Comparison of ENCODE assay signal across 8 mouse cellular contexts in genomic region chr11:98786359-98787214, GRCm38 (mm10). TPM values are rescaled to one million over a fixed set of nuclear protein-coding genes. Genes with fewer than 3 reads are reported as not detected.
A peak's percentile ranks its signal among the peaks of the same experiment; 100 is the strongest.
DNase-seq lines count a peak whose midpoint lies in the region; ATAC-seq lines count a peak whose summit lies in the region.

No protein-coding gene starts in this region.

- no peaks in the 10 kb centered on the region for H3K9me3 ChIP-seq in hindbrain, embryonic 13.5 days

- H3K4me2 ChIP-seq in hindbrain, embryonic 13.5 days, result peak overlapping the region; percentile 34

- no peaks in the 10 kb centered on the region for H3K36me3 ChIP-seq in hindbrain, embryonic 13.5 days

- ATAC-seq in hindbrain, embryonic 13.5 days (ENCODE audit: low FRiP score), result peak; percentile 66

- H3K4me3 ChIP-seq in hindbrain, embryonic 13.5 days, result peak overlapping the region; percentile 8; the same call in 1 of the 2 replicates

- WGBS in hindbrain, embryonic 13.5 days, result 3% methylated on average over 15 of the region's 15 CpGs

- peak overlapping the region; percentile 60 for H3K9ac ChIP-seq in hindbrain, embryonic 13.5 days

- H3K27me3 ChIP-seq in hindbrain, embryonic 13.5 days, result no peaks in the 10 kb centered on the region

- H3K4me1 ChIP-seq in hindbrain, embryonic 13.5 days (replicated peaks), result peaks cover 69% of the 10 kb centered on the region

- peak; percentile 97 for DNase-seq in R1 (ENCODE audit: low read depth, low spot score)
- DNase-seq in cerebellum, postnatal 10 days, result peak; percentile 96 to 98
- DNase-seq in frontal cortex, postnatal 14 days (ENCODE audit: low spot score in 2 of 2), result peak; percentile 95 to 96
- peak; percentile 88 to 94 for DNase-seq in layer of hippocampus, postnatal 25 days (ENCODE audit: extremely low spot score in 1 of 2, low spot score in 1 of 2)
- peak; percentile 98 for DNase-seq in lung, postnatal 14 days
- DNase-seq in retina, embryonic 14.5 days (ENCODE audit: low spot score), result peak; percentile 96
- peak; percentile 92 for DNase-seq in thymus, postnatal 4 days

- peak overlapping the region; percentile 83 for H3K27ac ChIP-seq in hindbrain, embryonic 13.5 days

RNA-seq across cellular contexts. Expression of gene Msl1, which starts 8.7 kb away (rescaled TPM):
- polyA plus RNA-seq in hindbrain, embryonic 13.5 days (2015; fragmentation: Nextera tagmentation; extraction: Ambion mirVana), result 31.5 and 33.0 TPM in 2 replicates
- total RNA-seq in layer of hippocampus, postnatal 25 days (2021), result 100 to 1,000 TPM; 170 to 176 TPM

RNA-seq across cellular contexts. Expression of gene Nr1d1, which starts 11.5 kb away (rescaled TPM):
- polyA plus RNA-seq in hindbrain, embryonic 13.5 days (2015; fragmentation: Nextera tagmentation; extraction: Ambion mirVana), result 1.9 and 2.4 TPM in 2 replicates
- total RNA-seq in layer of hippocampus, postnatal 25 days (2021), result 10 to 100 TPM; 78.1 to 92.2 TPM

RNA-seq across cellular contexts. Expression of gene Casc3, which starts 18.1 kb away (rescaled TPM):
- polyA plus RNA-seq in hindbrain, embryonic 13.5 days (2015; fragmentation: Nextera tagmentation; extraction: Ambion mirVana), result 48.7 and 50.2 TPM in 2 replicates
- 10 to 100 TPM; 53.3 to 60.6 TPM for total RNA-seq in layer of hippocampus, postnatal 25 days (2021)

RNA-seq across cellular contexts. Expression of gene Thra, which starts 46.1 kb away (rescaled TPM):
- polyA plus RNA-seq in hindbrain, embryonic 13.5 days (2015; fragmentation: Nextera tagmentation; extraction: Ambion mirVana), result 117 and 122 TPM in 2 replicates
- 1,000 to 10,000 TPM; 1,027 to 1,094 TPM for total RNA-seq in layer of hippocampus, postnatal 25 days (2021)

RNA-seq across cellular contexts. Expression of gene Rapgefl1, which starts 50.0 kb away (rescaled TPM):
- polyA plus RNA-seq in hindbrain, embryonic 13.5 days (2015; fragmentation: Nextera tagmentation; extraction: Ambion mirVana), result 6.2 and 7.0 TPM in 2 replicates
- 100 to 1,000 TPM; 185 to 222 TPM for total RNA-seq in layer of hippocampus, postnatal 25 days (2021)

Comparison
In these comparisons a context has a peak if more than half of its experiments do, and no peak if none do; other contexts are left out.
1. Peak in every context shown above with its lines: DNase-seq, ATAC-seq, H3K4me3 ChIP-seq and H3K27ac ChIP-seq.